Mouse (Mus musculus): ENCODE results near the gene Rtl8a.
"Not testable (repeated sequence)": the region's sequence is repeated elsewhere in the genome, so short reads cannot be mapped to it uniquely, and the experiment has no call there.

The Rtl8a gene

DNA sequence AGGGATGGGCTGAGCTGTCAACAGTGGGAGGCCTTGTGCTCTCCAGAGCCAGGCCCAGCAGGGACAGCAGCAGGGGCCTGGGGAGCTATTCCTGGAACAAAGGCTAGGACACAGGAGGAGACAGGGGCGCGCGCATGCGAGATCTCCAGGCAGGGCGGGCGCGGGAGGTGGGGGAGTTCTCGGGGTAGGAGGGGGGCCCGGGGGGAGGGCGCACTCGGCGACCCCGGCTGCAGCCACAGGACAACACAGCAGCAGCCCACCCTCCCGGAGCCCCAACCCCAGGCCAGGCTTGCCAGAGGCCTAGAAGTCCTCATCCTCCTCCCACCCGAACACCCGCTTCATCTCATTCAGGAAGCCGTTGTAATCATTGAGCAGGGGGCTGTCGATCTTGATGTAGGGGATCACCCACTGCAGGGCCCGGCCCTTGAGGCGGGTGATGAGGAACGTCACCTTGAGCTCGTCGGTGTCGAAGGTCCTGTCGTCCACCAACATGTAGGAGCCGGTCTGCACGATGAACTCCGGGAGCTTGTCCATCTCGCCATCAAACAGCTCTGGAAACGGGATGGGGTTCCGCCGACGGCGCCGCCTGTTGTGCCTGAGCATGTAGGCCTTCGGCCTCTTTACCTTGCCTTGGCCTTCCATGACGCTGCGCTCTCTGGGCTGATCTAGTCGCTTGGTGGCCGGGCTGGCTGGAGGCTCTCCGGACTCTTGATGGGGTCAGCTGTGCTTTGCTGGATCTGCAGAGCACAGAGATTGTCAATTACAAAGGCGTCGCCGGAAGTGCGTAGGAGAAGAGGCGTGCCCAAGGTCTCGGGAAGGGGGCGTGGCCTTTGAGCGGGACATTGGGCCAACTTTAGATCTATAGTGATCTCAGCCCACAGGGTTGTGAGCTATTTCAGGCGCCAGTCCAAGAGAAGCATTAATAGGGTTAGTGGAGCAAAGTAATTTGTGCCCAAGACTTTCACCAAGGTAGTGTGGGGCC is at the start of gene Rtl8a:
Gene Rtl8a, minus strand, starts transcription at position 703 of the 982 bp plus-strand sequence.
- DNase-seq: peak; percentile 88 to 90

GRCm38 (mm10) chrX:53693141-53693540 is 49.7 kb upstream of the Rtl8a start:
- no peak for DNase-seq

DNA sequence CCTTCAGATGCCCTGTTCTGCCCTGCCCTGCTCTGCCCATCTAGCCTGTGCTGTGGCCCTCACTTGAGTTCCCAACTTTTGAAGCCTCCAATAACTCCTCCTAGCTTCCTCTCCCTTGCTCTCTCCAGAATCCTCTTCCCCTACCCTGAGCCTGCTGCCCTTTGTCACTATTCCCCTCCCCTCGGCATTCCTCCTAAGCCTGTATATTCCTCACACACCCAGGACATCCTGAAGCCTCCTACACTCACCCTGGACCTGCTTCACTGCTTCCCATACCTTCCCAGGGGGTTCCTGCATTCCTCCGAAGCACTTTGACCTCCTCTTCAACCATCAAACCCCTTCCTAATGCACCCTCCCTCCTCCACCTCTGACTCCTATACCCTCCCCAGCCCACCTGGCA is 48.6 kb upstream of the Rtl8a start:
- no peak for DNase-seq

DNA sequence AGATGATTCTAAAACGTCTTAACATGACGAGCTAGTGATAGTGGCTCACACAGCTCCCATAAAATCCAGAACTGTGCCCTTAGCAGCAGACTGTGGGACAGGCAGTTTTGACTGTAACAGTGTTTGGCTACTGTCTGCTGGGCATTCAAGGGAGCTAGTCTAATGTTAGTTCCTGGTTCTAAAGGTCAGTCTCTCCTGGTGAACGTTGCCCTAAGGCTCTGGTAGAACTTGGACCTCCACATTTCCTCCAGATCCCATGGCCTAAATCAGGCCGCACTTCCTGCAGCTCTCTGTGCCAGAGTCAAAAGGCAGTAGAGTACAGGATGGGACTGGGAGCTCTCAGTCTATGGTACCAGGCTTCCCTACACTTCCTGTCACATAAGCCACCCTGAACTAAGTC is 41.2 kb upstream of the Rtl8a start:
- not testable (repeated sequence) for DNase-seq

GRCm38 (mm10) chrX:53682650-53683049 is 39.2 kb upstream of the Rtl8a start:
- DNase-seq: not testable (repeated sequence)

GRCm38 (mm10) chrX:53676943-53677342 is 33.5 kb upstream of the Rtl8a start:
- peak; percentile 33 to 64 for DNase-seq

DNA sequence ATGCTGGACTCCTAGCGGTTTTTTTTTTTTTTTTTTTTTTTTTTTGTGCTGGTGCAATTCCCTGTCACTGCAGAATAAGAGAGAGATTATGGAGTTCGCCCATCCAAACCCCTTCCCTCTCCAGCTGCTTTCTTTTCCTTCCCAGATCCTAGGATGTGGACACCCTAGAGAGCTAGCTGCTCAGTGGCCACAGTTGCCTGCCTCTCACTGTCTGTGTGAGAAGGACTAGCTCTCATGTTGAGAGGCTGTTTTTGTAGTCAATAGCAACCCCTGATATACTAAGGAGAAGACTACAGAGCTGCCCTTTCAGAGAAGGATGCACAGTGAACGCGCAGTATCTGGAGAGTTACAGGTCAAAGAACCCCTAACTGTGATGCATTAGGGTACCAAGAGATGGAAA is 27.2 kb upstream of the Rtl8a start:
- not testable (repeated sequence) for DNase-seq

DNA sequence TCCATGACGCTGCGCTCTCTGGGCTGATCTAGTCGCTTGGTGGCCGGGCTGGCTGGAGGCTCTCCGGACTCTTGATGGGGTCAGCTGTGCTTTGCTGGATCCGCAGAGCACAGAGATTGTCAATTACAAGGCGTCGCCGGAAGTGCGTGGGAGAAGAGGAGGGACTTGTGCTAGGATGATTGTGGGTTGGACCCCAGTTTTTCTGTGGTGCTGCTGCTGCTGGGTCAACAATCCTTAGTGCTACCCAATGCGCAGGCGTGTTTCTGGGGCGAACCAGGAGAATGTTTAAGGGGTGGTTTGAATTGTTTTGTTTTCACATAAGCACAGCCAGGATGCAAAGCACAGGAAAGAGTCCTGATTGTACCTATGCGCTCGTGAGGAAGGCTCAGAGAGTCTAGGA is 26.8 kb upstream of the Rtl8a start, which contains the start of gene Rtl8b:
Gene Rtl8b, minus strand, starts transcription at position 115 of the 400 bp plus-strand sequence.
- peak; percentile 84 to 90 for DNase-seq

GRCm38 (mm10) chrX:53669557-53670270 is 26.2 kb upstream of the Rtl8a start:
- DNase-seq: peak in 1 of 2 experiments; percentile 24

DNA sequence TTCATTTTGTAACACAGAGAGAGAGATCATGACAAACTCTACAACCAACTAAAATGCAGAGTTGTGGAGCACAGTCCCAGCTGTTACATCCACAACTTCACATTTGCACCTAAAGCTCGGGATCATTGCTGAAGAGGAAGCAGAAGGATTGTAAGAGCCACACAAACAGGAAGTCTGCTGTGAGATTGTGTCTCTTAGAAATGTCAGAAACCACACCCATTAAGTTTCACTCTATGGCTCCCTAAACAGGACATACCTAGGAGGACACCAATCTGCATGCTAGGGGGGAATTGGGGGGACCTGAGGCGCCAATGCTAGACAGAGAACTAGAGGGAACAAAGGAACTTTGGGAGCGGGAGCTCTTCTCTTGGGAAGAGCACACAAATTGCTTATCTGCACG is 9.4 kb upstream of the Rtl8a start:
- not testable (repeated sequence) for DNase-seq

GRCm38 (mm10) chrX:53645885-53646284 is 2.4 kb upstream of the Rtl8a start:
- DNase-seq: peak in 1 of 2 experiments; percentile 26

GRCm38 (mm10) chrX:53642604-53642979 is 890 bp downstream of the Rtl8a start:
- DNase-seq: not testable (repeated sequence)

DNA sequence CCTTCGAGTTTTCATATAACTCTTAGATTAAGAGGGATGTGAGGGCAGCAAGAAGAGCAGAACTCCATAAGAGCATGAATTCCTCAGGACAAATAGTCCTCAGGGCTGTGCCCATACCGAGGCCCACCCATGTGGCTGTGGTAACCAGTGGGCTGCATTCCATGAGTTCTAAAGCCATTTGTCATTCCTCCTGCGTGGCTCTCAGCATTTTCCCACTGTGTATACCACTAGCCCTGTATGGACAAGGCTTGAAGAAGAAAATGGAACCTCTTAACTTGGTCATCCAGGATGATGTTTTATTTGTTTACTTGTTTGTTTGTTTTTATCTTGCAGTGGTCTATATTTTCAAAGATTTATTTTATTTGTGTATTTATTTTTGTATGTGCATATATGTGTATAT is 5.4 kb downstream of the Rtl8a start:
- not testable (repeated sequence) for DNase-seq

GRCm38 (mm10) chrX:53611395-53611794 is 32.1 kb downstream of the Rtl8a start:
- not testable (repeated sequence) for DNase-seq

DNA sequence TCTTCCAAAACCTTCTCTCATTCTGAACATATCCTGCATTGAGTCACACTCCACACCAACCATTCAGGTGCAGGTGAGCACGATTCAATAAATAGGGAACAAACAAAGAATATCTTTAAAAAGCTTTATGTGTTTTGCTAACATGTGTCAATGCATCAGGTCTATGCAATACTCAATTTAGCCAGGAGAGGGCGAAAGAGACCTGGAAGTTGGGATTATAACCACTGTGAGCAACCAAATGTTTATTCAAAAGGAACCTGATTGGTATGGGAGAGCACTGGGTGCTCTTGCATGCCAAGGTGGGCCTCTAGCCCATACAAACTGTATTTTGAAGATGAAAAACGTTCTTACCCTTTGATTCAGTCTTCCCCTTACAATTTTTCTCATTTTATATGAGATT is 32.9 kb downstream of the Rtl8a start:
- peak in 1 of 2 experiments; percentile 75 for DNase-seq

GRCm38 (mm10) chrX:53608879-53609278 is 34.6 kb downstream of the Rtl8a start, which contains the start of gene Gm14597:
Gene Gm14597, minus strand, starts transcription at chrX:53608979.
- not testable (repeated sequence) for DNase-seq

GRCm38 (mm10) chrX:53608122-53608813 is 35.2 kb downstream of the Rtl8a start:
- DNase-seq: peak in 1 of 2 experiments; percentile 4

- DNase-seq: peak; percentile 67 to 73
Measured at GRCm38 (mm10) chrX:53607242-53608121, 36.0 kb downstream of the Rtl8a start, which contains the start of gene Rtl8c. Gene Rtl8c, plus strand, starts transcription at chrX:53608032.

- DNase-seq: peak in 1 of 2 experiments; percentile 5
Measured at GRCm38 (mm10) chrX:53606176-53606575, 37.3 kb downstream of the Rtl8a start.

DNA sequence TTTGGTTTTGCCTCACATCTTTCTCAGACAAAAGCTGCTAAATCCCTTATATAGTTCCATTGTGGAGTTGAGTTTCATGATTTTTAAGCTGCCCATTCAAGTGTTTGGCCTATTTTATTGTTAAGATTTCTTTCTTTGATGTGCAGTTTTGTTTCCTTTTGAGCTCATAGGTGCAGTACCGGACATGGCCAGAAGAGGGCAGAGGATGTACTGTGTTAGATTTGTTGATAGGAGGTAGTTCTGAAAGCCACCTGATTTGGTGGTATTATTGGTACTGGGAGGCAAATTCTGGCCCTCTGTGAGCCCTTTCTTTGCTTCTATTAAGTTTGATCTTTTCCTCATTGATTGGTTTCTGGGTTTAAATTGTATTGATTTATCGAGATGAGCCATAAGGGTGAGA is 43.5 kb downstream of the Rtl8a start:
- peak in 1 of 2 experiments; percentile 51 for DNase-seq
